Mouse (Mus musculus) stomach, postnatal 0 days (tissue): ENCODE results near the gene Alkbh6. TPM values are rescaled to one million over a fixed set of nuclear protein-coding genes. Genes with fewer than 3 reads are reported as not detected.

ENCODE experiments used
- ATAC-seq: fragments of 200-750 bp; cut with Nextera tagmentation; 2 replicates; pipeline ENCODE4 v1.8.0; 2017; ENCODE audit not compliant: low FRiP score, low TSS enrichment
- DNase-seq: peaks from one replicate; pipeline ENCODE4 v3.0.0-alpha.2; 2016; ENCODE audit warnings: low spot score
- H3K27ac ChIP-seq: fragments of 300-500 bp; sonication (generic); replicated peaks from 2 replicates; pipeline ENCODE4 v1.5.1; 2014; ENCODE audit warnings: mild to moderate bottlenecking, control low read depth
- H3K27me3 ChIP-seq: fragments of 300-500 bp; sonication (generic); 2 replicates; pipeline ENCODE4 v1.6.1; 2014; ENCODE audit warnings: low read length; ENCODE audit not compliant: control insufficient read depth, insufficient read depth
- H3K36me3 ChIP-seq: fragments of 300-500 bp; sonication (generic); 2 replicates; pipeline ENCODE4 v1.6.1; 2014; ENCODE audit warnings: low read length, mixed read lengths; ENCODE audit not compliant: control insufficient read depth, insufficient read depth
- H3K4me1 ChIP-seq: fragments of 300-500 bp; sonication (generic); replicated peaks from 2 replicates; pipeline ENCODE4 v1.6.1; 2014; ENCODE audit warnings: antibody characterized with exemption; ENCODE audit not compliant: control insufficient read depth, insufficient read depth
- H3K4me2 ChIP-seq: fragments of 300-500 bp; sonication (generic); replicated peaks from 2 replicates; pipeline ENCODE4 v1.6.1; 2014; ENCODE audit warnings: low read depth, mild to moderate bottlenecking, control low read depth, moderate library complexity
- H3K4me3 ChIP-seq: fragments of 300-500 bp; sonication (generic); 2 replicates; pipeline ENCODE4 v1.5.1; 2014; ENCODE audit warnings: low read depth, low read length, control low read depth
- H3K9ac ChIP-seq: fragments of 300-500 bp; sonication (generic); 2 replicates; pipeline ENCODE4 v1.6.1; 2014; ENCODE audit warnings: mild to moderate bottlenecking, low read length, control low read depth, mixed read lengths
- H3K9me3 ChIP-seq: fragments of 300-500 bp; sonication (generic); 2 replicates; pipeline ENCODE4 v1.6.1; 2016; ENCODE audit warnings: low read length; ENCODE audit not compliant: control insufficient read depth
- CTCF ChIP-seq: IDR thresholded peaks from 2 replicates; pipeline ENCODE4 v1.5.1; 2016; ENCODE audit warnings: antibody characterized with exemption, low read depth, mild to moderate bottlenecking, moderate library complexity
- EP300 ChIP-seq: optimal IDR thresholded peaks from 2 replicates; pipeline ENCODE3; 2016; ENCODE audit warnings: antibody characterized with exemption
- WGBS: fragments of 180-500 bp; shearing (Covaris S2); extraction: QIAGEN DNeasy Blood & Tissue Kit; methylation state at CpG from one replicate; pipeline ENCODE4 v1.1.7; 2014; 5-methylcytosine and 5-hydroxymethylcytosine counted together
- polyA plus RNA-seq: library from polyadenylated mRNA; unstranded; fragments of >200 nt; fragmentation: Nextera tagmentation; extraction: Ambion mirVana; gene quantifications from 2 replicates; pipeline ENCODE4 v1.2.1, GENCODE M21; 2015

Gene Alkbh6
- polyA plus RNA-seq, 1 experiment from 2014 or later = 55.4 TPM

- TF ChIP-seq CTCF = no peak
- no peak for TF ChIP-seq EP300
Measured at GRCm38 (mm10) chr7:30314721-30315155, 6.2 kb downstream of the Alkbh6 start, which contains the start of gene Syne4. Gene Syne4, plus strand, starts transcription at chr7:30314807.

GRCm38 (mm10) chr7:30315559-30316529, 7.3 kb downstream of the Alkbh6 start:
- Histone ChIP-seq H3K9me3 (no peaks in the 10 kb centered on the region), H3K4me2 (peak overlapping the region; percentile 43; the same call in 1 of the 2 replicates), H3K36me3 (no peaks in the 10 kb centered on the region), H3K27ac (no peak overlapping the region), H3K9ac (no peak overlapping the region), H3K27me3 (no peaks in the 10 kb centered on the region), H3K4me3 (peak overlapping the region; percentile 24; the same call in 1 of the 2 replicates), H3K4me1 (no peaks in the 10 kb centered on the region)
- WGBS = 55% methylated on average over 13 of the region's 13 CpGs
- ATAC-seq = no peak
- no peak for DNase-seq
- TF ChIP-seq EP300 (no peak), CTCF (no peak)

More at GRCm38 (mm10) chr7:30314721-30315155, 6.2 kb downstream of the Alkbh6 start, which contains the start of gene Syne4:
- Histone ChIP-seq H3K4me3 (peak within 1 kb of the TSS; percentile 24), H3K27me3 (no peaks in the 10 kb centered on the region), H3K9me3 (no peaks in the 10 kb centered on the region), H3K4me1 (no peaks in the 10 kb centered on the region), H3K9ac (peak within 1 kb of the TSS; percentile 47), H3K36me3 (no peaks in the 10 kb centered on the region), H3K27ac (no peak within 1 kb of the TSS), H3K4me2 (peak within 1 kb of the TSS; percentile 43)
- ATAC-seq (peak; percentile 31; the same call in 1 of the 2 replicates), DNase-seq (peak; percentile 63)
- 3% methylated on average over 9 of the region's 9 CpGs for WGBS

GRCm38 (mm10) chr7:30318142-30318541, 9.6 kb downstream of the Alkbh6 start:
- H3K27me3 ChIP-seq = no peaks in the 10 kb centered on the region
- WGBS = 91% methylated on average over 3 of the region's 3 CpGs
- H3K27ac ChIP-seq = no peak overlapping the region
- no peak overlapping the region for H3K4me2 ChIP-seq
- no peak overlapping the region for H3K9ac ChIP-seq
- DNase-seq (no peak), ATAC-seq (no peak)
- H3K36me3 ChIP-seq = no peaks in the 10 kb centered on the region
- H3K9me3 ChIP-seq = no peaks in the 10 kb centered on the region
- no peak overlapping the region for H3K4me3 ChIP-seq
- no peak for TF ChIP-seq CTCF
- no peak for TF ChIP-seq EP300
- H3K4me1 ChIP-seq = no peaks in the 10 kb centered on the region; the same call in 1 of the 2 replicates

GRCm38 (mm10) chr7:30320946-30321345, 12.4 kb downstream of the Alkbh6 start:
- 79% methylated on average over 2 of the region's 2 CpGs for WGBS
- Histone ChIP-seq H3K4me1 (no peaks in the 10 kb centered on the region; the same call in 1 of the 2 replicates), H3K9ac (no peak overlapping the region), H3K4me2 (peak overlapping the region; percentile 87), H3K27me3 (no peaks in the 10 kb centered on the region), H3K27ac (no peak overlapping the region), H3K9me3 (no peaks in the 10 kb centered on the region), H3K4me3 (no peak overlapping the region), H3K36me3 (no peaks in the 10 kb centered on the region)
- DNase-seq (no peak), ATAC-seq (no peak)
- TF ChIP-seq EP300 (no peak), CTCF (no peak)

- Histone ChIP-seq H3K27ac (peak within 1 kb of the TSS; percentile 94), H3K4me2 (peak within 1 kb of the TSS; percentile 87), H3K27me3 (no peaks in the 10 kb centered on the region), H3K4me3 (peak within 1 kb of the TSS; percentile 62), H3K9ac (peak within 1 kb of the TSS; percentile 92), H3K36me3 (no peaks in the 10 kb centered on the region), H3K4me1 (no peaks in the 10 kb centered on the region; the same call in 1 of the 2 replicates), H3K9me3 (no peaks in the 10 kb centered on the region)
- peak; percentile 73 for DNase-seq
- under 1% methylated on average over 57 of the region's 63 CpGs for WGBS
- peak; percentile 55 for ATAC-seq
- no peak for TF ChIP-seq EP300
- no peak for TF ChIP-seq CTCF
Measured at GRCm38 (mm10) chr7:30321539-30322284, 13.2 kb downstream of the Alkbh6 start, which contains the start of gene E130208F15Rik. Gene E130208F15Rik, plus strand, starts transcription at chr7:30321740.
